ENCODE assay signal across 8 mouse cellular contexts in genomic region chr7:19573776-19574140, GRCm38 (mm10). TPM values are rescaled to one million over a fixed set of nuclear protein-coding genes. Genes with fewer than 3 reads are reported as not detected.
DNase-seq lines count a peak whose midpoint lies in the region; ATAC-seq and TF ChIP-seq lines count a peak whose summit lies in the region.

No protein-coding gene starts in this region.

- no peak for DNase-seq in kidney, postnatal 0 days (ENCODE audit: low spot score)
- DNase-seq in kidney, adult 18-20 months: no peak
- no peak for DNase-seq in natural killer cell, adult 2 months (ENCODE audit: low spot score in 2 of 2)
- no peak for DNase-seq in right cerebral cortex, postnatal 4 days
- no peak for DNase-seq in adrenal gland, adult 2 months

- H3K27ac ChIP-seq in kidney, postnatal 0 days: peak overlapping the region; percentile 92
- peak overlapping the region; percentile 98 for H3K27ac ChIP-seq in brown adipose tissue, adult 24 weeks (replicated peaks; ENCODE audit: low read depth, low read length)
- H3K27ac ChIP-seq in hindbrain, embryonic 15.5 days (replicated peaks): peak overlapping the region; percentile 74
- peak overlapping the region; percentile 62 for H3K27ac ChIP-seq in midbrain, embryonic 16.5 days (ENCODE audit: low read length)

- peaks cover 13% of the 10 kb centered on the region; the same call in 1 of the 2 replicates for H3K27me3 ChIP-seq in kidney, postnatal 0 days (ENCODE audit: insufficient read depth, low read length)
- peaks cover 34% of the 10 kb centered on the region for H3K27me3 ChIP-seq in hindbrain, embryonic 15.5 days
- peaks cover 34% of the 10 kb centered on the region for H3K27me3 ChIP-seq in midbrain, embryonic 16.5 days (ENCODE audit: control insufficient read depth, insufficient read depth, low read depth, low read length)

- peaks cover 13% of the 10 kb centered on the region; the same call in 1 of the 2 replicates for H3K36me3 ChIP-seq in kidney, postnatal 0 days (ENCODE audit: insufficient read depth, low read length)
- H3K36me3 ChIP-seq in hindbrain, embryonic 15.5 days: peaks cover 4% of the 10 kb centered on the region; the same call in 1 of the 2 replicates
- H3K36me3 ChIP-seq in midbrain, embryonic 16.5 days (ENCODE audit: control insufficient read depth, insufficient read depth, low read length): peaks cover 7% of the 10 kb centered on the region; the same call in 1 of the 2 replicates

- H3K9ac ChIP-seq in kidney, postnatal 0 days (ENCODE audit: low read depth, low read length): peak overlapping the region; percentile 84
- peak overlapping the region; percentile 78 for H3K9ac ChIP-seq in hindbrain, embryonic 15.5 days
- peak overlapping the region; percentile 84 for H3K9ac ChIP-seq in midbrain, embryonic 16.5 days (ENCODE audit: low read depth, low read length)

- no peak for ATAC-seq in kidney, postnatal 0 days (replicated peaks; ENCODE audit: low FRiP score, low read depth)
- ATAC-seq in hindbrain, embryonic 15.5 days (ENCODE audit: low FRiP score, low read depth): no peak
- ATAC-seq in midbrain, embryonic 16.5 days: peak; percentile 10; the same call in 1 of the 2 replicates

- H3K4me2 ChIP-seq in kidney, postnatal 0 days (ENCODE audit: low read length): peak overlapping the region; percentile 71
- H3K4me2 ChIP-seq in hindbrain, embryonic 15.5 days: peak overlapping the region; percentile 87
- peak overlapping the region; percentile 87 for H3K4me2 ChIP-seq in midbrain, embryonic 16.5 days (ENCODE audit: low read length)

- H3K4me3 ChIP-seq in kidney, postnatal 0 days (replicated peaks; ENCODE audit: low read depth, low read length): peak overlapping the region; percentile 71
- H3K4me3 ChIP-seq in brown adipose tissue, adult 24 weeks (ENCODE audit: insufficient read depth, low read depth, low read length): peak overlapping the region; percentile 69
- peak overlapping the region; percentile 77 for H3K4me3 ChIP-seq in hindbrain, embryonic 15.5 days
- H3K4me3 ChIP-seq in midbrain, embryonic 16.5 days (ENCODE audit: low read depth, low read length): peak overlapping the region; percentile 70

- peaks cover 16% of the 10 kb centered on the region for H3K4me1 ChIP-seq in kidney, postnatal 0 days (replicated peaks; ENCODE audit: insufficient read depth, low read length)
- H3K4me1 ChIP-seq in brown adipose tissue, adult 24 weeks (ENCODE audit: control insufficient read depth, insufficient read depth, insufficient read length, low read length): peaks cover 7% of the 10 kb centered on the region; the same call in 1 of the 2 replicates
- peaks cover 37% of the 10 kb centered on the region for H3K4me1 ChIP-seq in hindbrain, embryonic 15.5 days (replicated peaks)
- H3K4me1 ChIP-seq in midbrain, embryonic 16.5 days (ENCODE audit: control insufficient read depth, insufficient read depth, low read length): peaks cover 22% of the 10 kb centered on the region

- WGBS in kidney, postnatal 0 days: 24% methylated on average over 16 of the region's 16 CpGs
- 29% methylated on average over 16 of the region's 16 CpGs for WGBS in hindbrain, embryonic 15.5 days
- 29% methylated on average over 16 of the region's 16 CpGs for WGBS in midbrain, embryonic 16.5 days

- TF ChIP-seq CTCF in kidney, postnatal 0 days (IDR thresholded peaks at IDR 0.05; ENCODE audit: low read depth): no peak

- H3K9me3 ChIP-seq in kidney, postnatal 0 days (replicated peaks; ENCODE audit: low read length): no peaks in the 10 kb centered on the region
- H3K9me3 ChIP-seq in hindbrain, embryonic 15.5 days: no peaks in the 10 kb centered on the region
- no peaks in the 10 kb centered on the region for H3K9me3 ChIP-seq in midbrain, embryonic 16.5 days (replicated peaks; ENCODE audit: control insufficient read depth, low read length, poor library complexity, severe bottlenecking)

RNA-seq across cellular contexts. Expression of gene Zfp296, which starts 3.3 kb away (rescaled TPM):
- polyA plus RNA-seq in kidney, postnatal 0 days (2015; fragmentation: Nextera tagmentation; extraction: Ambion mirVana): 0.17 and 0.34 TPM in 2 replicates
- 0.67 and 0.75 TPM in 2 replicates for polyA plus RNA-seq in brown adipose tissue, adult 24 weeks (2012; ENCODE audit: insufficient read depth, insufficient read length, missing spikeins)
- polyA plus RNA-seq in hindbrain, embryonic 15.5 days (2015; fragmentation: Nextera tagmentation; extraction: Ambion mirVana): 0.19 and 0.47 TPM in 2 replicates
- 0.11 and 0.14 TPM in 2 replicates for polyA plus RNA-seq in midbrain, embryonic 16.5 days (2015; fragmentation: Nextera tagmentation; extraction: Ambion mirVana)
- under 1 TPM; 0.69 to 0.98 TPM for total RNA-seq in adrenal gland, adult 2 months (2021)
- 3.1 and 3.4 TPM in 2 replicates for polyA plus RNA-seq in adrenal gland, adult 2 months (2012; rRNA removed)

RNA-seq across cellular contexts. Expression of gene Gemin7, which starts 3.6 kb away (rescaled TPM):
- 164 and 167 TPM in 2 replicates for polyA plus RNA-seq in kidney, postnatal 0 days (2015; fragmentation: Nextera tagmentation; extraction: Ambion mirVana)
- 44.2 and 47.4 TPM in 2 replicates for polyA plus RNA-seq in brown adipose tissue, adult 24 weeks (2012; ENCODE audit: insufficient read depth, insufficient read length, missing spikeins)
- polyA plus RNA-seq in hindbrain, embryonic 15.5 days (2015; fragmentation: Nextera tagmentation; extraction: Ambion mirVana): 152 TPM in 2 replicates
- 143 and 145 TPM in 2 replicates for polyA plus RNA-seq in midbrain, embryonic 16.5 days (2015; fragmentation: Nextera tagmentation; extraction: Ambion mirVana)
- total RNA-seq in adrenal gland, adult 2 months (2021): 10 to 100 TPM; 83.8 to 84.2 TPM
- polyA plus RNA-seq in adrenal gland, adult 2 months (2012; rRNA removed): 177 and 183 TPM in 2 replicates

RNA-seq across cellular contexts. Expression of gene Ppp1r37, which starts 10.9 kb away (rescaled TPM):
- polyA plus RNA-seq in kidney, postnatal 0 days (2015; fragmentation: Nextera tagmentation; extraction: Ambion mirVana): 15.3 and 17.1 TPM in 2 replicates
- 35.9 and 48.9 TPM in 2 replicates for polyA plus RNA-seq in brown adipose tissue, adult 24 weeks (2012; ENCODE audit: insufficient read depth, insufficient read length, missing spikeins)
- polyA plus RNA-seq in hindbrain, embryonic 15.5 days (2015; fragmentation: Nextera tagmentation; extraction: Ambion mirVana): 42.5 and 46.6 TPM in 2 replicates
- 34.7 and 37.8 TPM in 2 replicates for polyA plus RNA-seq in midbrain, embryonic 16.5 days (2015; fragmentation: Nextera tagmentation; extraction: Ambion mirVana)
- 10 to 100 TPM; 68.3 to 70.8 TPM for total RNA-seq in adrenal gland, adult 2 months (2021)
- 159 and 163 TPM in 2 replicates for polyA plus RNA-seq in adrenal gland, adult 2 months (2012; rRNA removed)

RNA-seq across cellular contexts. Expression of gene Clasrp, which starts 30.5 kb away (rescaled TPM):
- polyA plus RNA-seq in kidney, postnatal 0 days (2015; fragmentation: Nextera tagmentation; extraction: Ambion mirVana): 33.5 and 35.1 TPM in 2 replicates
- polyA plus RNA-seq in brown adipose tissue, adult 24 weeks (2012; ENCODE audit: insufficient read depth, insufficient read length, missing spikeins): 9.6 and 17.9 TPM in 2 replicates
- polyA plus RNA-seq in hindbrain, embryonic 15.5 days (2015; fragmentation: Nextera tagmentation; extraction: Ambion mirVana): 56.0 and 60.7 TPM in 2 replicates
- polyA plus RNA-seq in midbrain, embryonic 16.5 days (2015; fragmentation: Nextera tagmentation; extraction: Ambion mirVana): 58.6 TPM in 2 replicates
- 10 to 100 TPM; 34.4 to 37.3 TPM for total RNA-seq in adrenal gland, adult 2 months (2021)
- polyA plus RNA-seq in adrenal gland, adult 2 months (2012; rRNA removed): 280 and 380 TPM in 2 replicates

RNA-seq across cellular contexts. Expression of gene Relb, which starts 55.5 kb away (rescaled TPM):
- polyA plus RNA-seq in kidney, postnatal 0 days (2015; fragmentation: Nextera tagmentation; extraction: Ambion mirVana): 9.3 and 10.6 TPM in 2 replicates
- polyA plus RNA-seq in brown adipose tissue, adult 24 weeks (2012; ENCODE audit: insufficient read depth, insufficient read length, missing spikeins): 7.1 and 10.5 TPM in 2 replicates
- 7.0 and 7.2 TPM in 2 replicates for polyA plus RNA-seq in hindbrain, embryonic 15.5 days (2015; fragmentation: Nextera tagmentation; extraction: Ambion mirVana)
- polyA plus RNA-seq in midbrain, embryonic 16.5 days (2015; fragmentation: Nextera tagmentation; extraction: Ambion mirVana): 6.1 and 6.5 TPM in 2 replicates
- 10 to 100 TPM; 26.5 to 33.9 TPM for total RNA-seq in adrenal gland, adult 2 months (2021)
- polyA plus RNA-seq in adrenal gland, adult 2 months (2012; rRNA removed): 79.2 and 85.8 TPM in 2 replicates
